Mouse (Mus musculus) cerebellum, adult 2 months (tissue): ENCODE measurements around the gene Ndufs8. TPM values are rescaled to one million over a fixed set of nuclear protein-coding genes. Genes with fewer than 3 reads are reported as not detected.

ENCODE experiments used
- DNase-seq, 2 experiments: peaks; one replicate each; pipeline ENCODE4 v3.0.0; 2021
- H3K27ac ChIP-seq: fragments of 200-500 bp; 2 replicates; pipeline ENCODE4 v1.5.1; 2012; ENCODE audit warnings: low read length, control low read depth, inconsistent platforms; ENCODE audit not compliant: insufficient read depth
- H3K27me3 ChIP-seq: fragments of 200-500 bp; 2 replicates; pipeline ENCODE4 v1.6.1; 2012; ENCODE audit warnings: inconsistent platforms, mild to moderate bottlenecking, low read length, moderate library complexity; ENCODE audit not compliant: control insufficient read depth, insufficient read depth
- H3K4me1 ChIP-seq: fragments of 200-500 bp; 2 replicates; pipeline ENCODE4 v1.6.1; 2011; ENCODE audit warnings: low read length; ENCODE audit not compliant: control insufficient read depth, insufficient read depth
- H3K4me3 ChIP-seq: fragments of 200-500 bp; replicated peaks from 2 replicates; pipeline ENCODE3; 2011; ENCODE audit warnings: mild to moderate bottlenecking, low read depth, low read length, control low read depth; ENCODE audit not compliant: insufficient read depth
- CTCF ChIP-seq: fragments of 200-500 bp; IDR thresholded peaks from 2 replicates; pipeline ENCODE4 v1.5.1; 2011; ENCODE audit warnings: low read depth, mild to moderate bottlenecking, control low read depth, low read length, moderate library complexity, borderline replicate concordance; ENCODE audit not compliant: insufficient read depth
- POLR2A ChIP-seq: fragments of 200-500 bp; IDR thresholded peaks from 2 replicates; pipeline ENCODE4 v1.6.1; 2011; ENCODE audit warnings: low read length, control low read depth, borderline replicate concordance; ENCODE audit not compliant: insufficient read depth
- WGBS: fragments of 180-500 bp; shearing (Covaris S2); methylation state at CpG from one replicate; pipeline ENCODE4 v1.1.7; 2018; 5-methylcytosine and 5-hydroxymethylcytosine counted together
- polyA plus RNA-seq: library from polyadenylated mRNA; depleted of rRNA; stranded (reverse); fragments of >200 nt; gene quantifications from 2 replicates; pipeline ENCODE4 v1.2.3, GENCODE M21; 2012

The Ndufs8 gene
- polyA plus RNA-seq, 1 experiment, result 369 TPM

DNA sequence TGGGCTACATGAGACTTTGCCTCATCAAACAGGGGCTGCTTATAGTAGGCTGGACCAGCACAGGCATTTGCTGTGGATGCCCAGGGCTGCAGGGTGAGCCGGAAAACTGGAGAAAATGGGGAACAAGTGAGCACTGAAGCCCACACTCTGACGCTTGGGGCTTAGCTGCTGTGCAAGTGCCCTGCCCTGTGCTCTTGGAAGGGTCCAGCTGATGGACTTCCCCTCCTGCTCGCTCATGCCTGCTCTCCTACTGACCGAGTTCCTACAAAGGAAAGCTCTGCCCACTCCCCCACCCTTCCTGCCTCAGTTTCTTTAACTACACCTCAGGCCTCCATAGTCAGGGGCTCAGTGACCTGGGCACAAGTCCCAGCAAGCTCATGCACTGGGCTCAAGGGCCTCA lies 15.4 kb upstream of the Ndufs8 start:
- Histone ChIP-seq H3K27me3 (no peaks in the 10 kb centered on the region), H3K4me1 (peaks cover 29% of the 10 kb centered on the region), H3K4me3 (no peak overlapping the region), H3K27ac (no peak overlapping the region)
- TF ChIP-seq POLR2A (no peak), CTCF (no peak)
- no peak for DNase-seq
- WGBS, result 95% methylated on average over 4 of the region's 4 CpGs

GRCm38 (mm10) chr19:3926685-3927084 lies 14.1 kb upstream of the Ndufs8 start:
- TF ChIP-seq POLR2A (no peak), CTCF (no peak)
- 35% methylated on average over 6 of the region's 6 CpGs for WGBS
- Histone ChIP-seq H3K4me1 (peaks cover 29% of the 10 kb centered on the region), H3K27ac (0 out of 2 replicates have a peak overlapping the region, but pooled peaks have one; percentile 15), H3K4me3 (no peak overlapping the region), H3K27me3 (no peaks in the 10 kb centered on the region)
- no peak for DNase-seq

- 11% methylated on average over 3 of the region's 3 CpGs for WGBS
- TF ChIP-seq CTCF (peak; percentile 7; the same call in 1 of the 2 replicates), POLR2A (no peak)
- Histone ChIP-seq H3K27ac (0 out of 2 replicates have a peak overlapping the region, but pooled peaks have one; percentile 15), H3K27me3 (no peaks in the 10 kb centered on the region), H3K4me3 (no peak overlapping the region), H3K4me1 (peaks cover 29% of the 10 kb centered on the region)
- DNase-seq, result peak; percentile 53 to 60
Observed at GRCm38 (mm10) chr19:3926279-3926678, 13.7 kb upstream of the Ndufs8 start.

- Histone ChIP-seq H3K4me3 (no peak overlapping the region), H3K4me1 (peaks cover 29% of the 10 kb centered on the region), H3K27ac (no peak overlapping the region), H3K27me3 (no peaks in the 10 kb centered on the region)
- 86% methylated on average over 6 of the region's 6 CpGs for WGBS
- DNase-seq, result no peak
- TF ChIP-seq POLR2A (no peak), CTCF (no peak)
Observed at GRCm38 (mm10) chr19:3925859-3926258, 13.3 kb upstream of the Ndufs8 start.

- H3K27ac ChIP-seq, result no peak overlapping the region
- no peak overlapping the region for H3K4me3 ChIP-seq
- DNase-seq, result no peak
- H3K4me1 ChIP-seq, result peaks cover 20% of the 10 kb centered on the region
- WGBS, result 95% methylated on average over 7 of the region's 7 CpGs
- TF ChIP-seq POLR2A (no peak), CTCF (no peak)
- H3K27me3 ChIP-seq, result no peaks in the 10 kb centered on the region
Observed at GRCm38 (mm10) chr19:3924868-3925267, 12.3 kb upstream of the Ndufs8 start.

DNA sequence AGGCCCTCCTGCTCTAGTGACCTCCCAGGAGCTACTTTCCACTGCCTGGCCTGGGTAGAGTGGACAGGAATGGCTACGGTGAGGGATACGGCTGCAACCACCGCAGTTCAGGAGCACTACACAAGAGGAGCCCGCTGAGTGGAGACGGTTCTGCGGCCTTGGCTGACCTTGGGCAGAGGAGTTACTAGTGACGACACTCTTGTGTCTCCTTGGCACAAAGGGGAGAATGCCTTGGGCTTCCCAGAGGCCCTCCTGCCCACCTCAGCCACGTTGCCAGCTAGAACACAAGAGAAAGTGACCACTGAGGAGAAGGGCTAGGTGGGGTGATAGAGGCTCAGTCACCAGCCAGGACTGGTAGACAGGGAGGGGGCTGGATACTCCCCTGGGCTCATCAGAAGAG lies 11.6 kb upstream of the Ndufs8 start:
- Histone ChIP-seq H3K27me3 (no peaks in the 10 kb centered on the region), H3K27ac (no peak overlapping the region), H3K4me3 (no peak overlapping the region), H3K4me1 (peaks cover 13% of the 10 kb centered on the region)
- WGBS, result 70% methylated on average over 8 of the region's 8 CpGs
- DNase-seq, result no peak
- TF ChIP-seq POLR2A (no peak), CTCF (no peak)

- Histone ChIP-seq H3K4me3 (no peak overlapping the region), H3K27ac (no peak overlapping the region), H3K27me3 (no peaks in the 10 kb centered on the region), H3K4me1 (peaks cover 8% of the 10 kb centered on the region)
- 50% methylated on average over 13 of the region's 13 CpGs for WGBS
- no peak for TF ChIP-seq POLR2A
- no peak for TF ChIP-seq CTCF
- no peak for DNase-seq
Observed at GRCm38 (mm10) chr19:3923586-3923985, 11.0 kb upstream of the Ndufs8 start.

GRCm38 (mm10) chr19:3922661-3923371 lies 10.2 kb upstream of the Ndufs8 start:
- H3K4me1 ChIP-seq, result peaks cover 8% of the 10 kb centered on the region
- 63% methylated on average over 10 of the region's 10 CpGs for WGBS
- no peak for DNase-seq
- no peak overlapping the region for H3K27ac ChIP-seq
- no peak overlapping the region for H3K4me3 ChIP-seq
- no peak for TF ChIP-seq POLR2A
- no peak for TF ChIP-seq CTCF
- H3K27me3 ChIP-seq, result no peaks in the 10 kb centered on the region
